Mouse (Mus musculus) hindbrain, embryonic 14.5 days (tissue): ENCODE results near the gene Plekhj1. TPM values are rescaled to one million over a fixed set of nuclear protein-coding genes. Genes with fewer than 3 reads are reported as not detected.
A peak's percentile ranks its signal among the peaks of the same experiment; 100 is the strongest.

ENCODE experiments used
- ATAC-seq: fragments of 200-750 bp; cut with Nextera tagmentation; 2 replicates; pipeline ENCODE4 v1.8.0; 2017; ENCODE audit warnings: moderate number of reproducible peaks, mild to moderate bottlenecking, moderate TSS enrichment, moderate library complexity; ENCODE audit not compliant: low FRiP score
- DNase-seq: peaks from one replicate; pipeline ENCODE4 v3.0.0-alpha.2; 2015; ENCODE audit warnings: low spot score
- H3K27ac ChIP-seq: fragments of 300-500 bp; sonication (generic); 2 replicates; pipeline ENCODE4 v1.5.1; 2014; ENCODE audit warnings: mild to moderate bottlenecking, moderate library complexity
- H3K27me3 ChIP-seq: fragments of 300-500 bp; sonication (generic); 2 replicates; pipeline ENCODE4 v1.6.1; 2014; ENCODE audit warnings: mild to moderate bottlenecking, low read length, mixed read lengths; ENCODE audit not compliant: control insufficient read depth, insufficient read depth
- H3K36me3 ChIP-seq: fragments of 300-500 bp; sonication (generic); replicated peaks from 2 replicates; pipeline ENCODE4 v1.6.1; 2014; ENCODE audit not compliant: control insufficient read depth, insufficient read depth
- H3K4me1 ChIP-seq: fragments of 300-500 bp; sonication (generic); replicated peaks from 2 replicates; pipeline ENCODE4 v1.6.1; 2014; ENCODE audit warnings: antibody characterized with exemption, low read length, mixed read lengths; ENCODE audit not compliant: control insufficient read depth, insufficient read depth
- H3K4me2 ChIP-seq: fragments of 300-500 bp; sonication (generic); replicated peaks from 2 replicates; pipeline ENCODE4 v1.6.1; 2014; ENCODE audit warnings: mild to moderate bottlenecking, moderate library complexity
- H3K4me3 ChIP-seq: fragments of 300-500 bp; sonication (generic); replicated peaks from 2 replicates; pipeline ENCODE4 v1.5.1; 2014; ENCODE audit warnings: mild to moderate bottlenecking, low read length
- H3K9ac ChIP-seq: fragments of 300-500 bp; sonication (generic); 2 replicates; pipeline ENCODE4 v1.6.1; 2014
- H3K9me3 ChIP-seq: fragments of 300-500 bp; sonication (generic); 2 replicates; pipeline ENCODE4 v1.6.1; 2016; ENCODE audit warnings: low read length; ENCODE audit not compliant: control insufficient read depth
- WGBS: fragments of 180-500 bp; shearing (Covaris S2); extraction: QIAGEN DNeasy Blood & Tissue Kit; methylation state at CpG from one replicate; pipeline ENCODE4 v1.1.7; 2014; 5-methylcytosine and 5-hydroxymethylcytosine counted together
- polyA plus RNA-seq: library from polyadenylated mRNA; unstranded; fragments of >200 nt; fragmentation: Nextera tagmentation; extraction: Ambion mirVana; gene quantifications from 2 replicates; pipeline ENCODE4 v1.2.1, GENCODE M21; 2014

Plekhj1 gene
- polyA plus RNA-seq, 1 experiment from 2014 or later = 123 TPM

DNA sequence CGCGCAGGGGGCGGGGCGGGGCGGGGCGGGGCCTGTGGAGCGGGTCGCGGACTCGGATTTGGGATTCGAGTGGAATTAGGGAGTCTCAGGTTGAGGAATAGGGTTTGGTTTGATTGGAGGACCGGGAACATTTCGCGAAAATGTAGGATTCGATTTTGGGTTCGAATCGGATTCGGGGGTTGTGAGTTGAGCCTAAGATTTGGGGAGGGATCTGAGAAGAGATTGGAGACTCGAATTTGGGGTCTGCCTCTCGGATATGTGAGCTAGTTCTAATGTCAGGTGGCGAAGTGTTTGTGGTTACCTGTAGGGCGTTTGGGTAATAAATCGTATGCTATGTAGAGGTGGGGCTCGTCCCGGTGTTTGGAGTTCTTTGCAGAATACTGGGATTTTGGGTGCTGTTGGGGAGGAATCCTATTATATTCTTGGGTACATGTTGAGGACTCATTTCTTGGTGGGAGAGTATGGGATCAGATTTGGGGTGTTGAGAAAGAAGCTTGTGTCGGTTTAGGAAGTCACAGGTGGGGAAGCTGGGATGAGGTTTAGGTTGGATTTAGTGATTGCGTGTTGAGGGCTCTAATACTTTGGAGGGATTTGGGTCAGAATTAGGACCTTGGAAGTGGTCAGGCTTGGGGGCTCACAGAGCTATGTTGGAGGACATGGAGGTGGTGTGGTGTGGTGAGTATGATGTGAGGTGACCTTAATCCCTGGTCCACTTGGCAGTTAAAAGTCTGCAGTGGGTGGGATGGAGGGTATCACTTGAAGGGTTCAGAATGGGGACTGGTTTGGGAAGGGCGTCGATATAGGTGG lies 28.8 kb upstream of the Plekhj1 start:
- Histone ChIP-seq H3K9me3 (no peaks in the 10 kb centered on the region), H3K27me3 (no peaks in the 10 kb centered on the region), H3K4me3 (peak overlapping the region; percentile 73), H3K27ac (peak overlapping the region; percentile 95), H3K4me1 (peaks cover 12% of the 10 kb centered on the region), H3K9ac (peak overlapping the region; percentile 96), H3K36me3 (peaks cover 25% of the 10 kb centered on the region), H3K4me2 (peak overlapping the region; percentile 91)
- ATAC-seq (no peak), DNase-seq (no peak)
- WGBS = 11% methylated on average over 25 of the region's 29 CpGs

DNA sequence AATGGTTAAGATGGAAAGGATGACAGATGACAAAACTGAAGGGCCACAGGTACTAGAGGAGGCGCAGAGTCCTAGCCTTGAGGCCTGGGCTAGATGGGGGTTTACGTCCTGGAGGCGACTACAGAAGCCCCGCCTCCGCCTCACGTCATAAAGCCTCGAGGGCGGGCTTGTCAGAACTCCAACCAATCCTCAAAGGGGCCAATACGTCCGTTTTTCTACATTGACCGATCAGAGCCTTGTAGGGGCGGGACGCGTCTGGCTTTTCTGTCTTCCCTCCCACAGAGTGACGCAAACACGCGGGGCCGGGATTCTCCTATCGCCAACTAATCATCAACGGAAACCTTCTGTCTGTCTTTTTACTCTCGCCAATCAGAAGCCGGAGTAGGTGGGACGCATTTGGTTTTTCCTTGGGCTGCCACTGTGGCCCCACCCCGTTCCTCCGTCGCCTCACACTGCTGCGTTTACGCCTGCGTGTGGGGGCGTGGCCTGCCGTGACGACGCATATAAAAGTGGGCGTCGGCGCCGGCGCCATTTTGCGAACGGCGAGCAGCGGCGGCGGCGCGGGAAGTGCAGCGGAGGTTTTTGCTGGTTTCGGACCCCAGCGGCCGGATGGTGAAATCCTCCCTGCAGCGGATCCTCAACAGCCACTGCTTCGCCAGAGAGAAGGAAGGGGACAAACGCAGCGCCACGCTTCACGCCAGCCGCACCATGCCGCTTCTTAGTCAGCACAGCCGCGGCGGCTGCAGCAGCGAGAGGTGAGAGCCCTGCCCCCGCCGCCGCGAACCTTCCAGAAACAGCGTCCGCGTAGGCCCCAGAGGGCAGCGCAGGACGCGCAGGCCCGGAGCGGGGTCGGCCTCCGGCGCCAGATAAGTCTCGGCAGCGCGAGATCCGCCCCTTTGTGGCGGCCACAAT lies 28.0 kb upstream of the Plekhj1 start, which contains the start of gene Oaz1:
Oaz1 (plus strand) TSS at position 506 of the 912 bp plus-strand sequence.
- H3K27ac ChIP-seq = peak within 1 kb of the TSS; percentile 95
- no peaks in the 10 kb centered on the region for H3K27me3 ChIP-seq
- under 1% methylated on average over 72 of the region's 82 CpGs for WGBS
- peak within 1 kb of the TSS; percentile 73 for H3K4me3 ChIP-seq
- peak within 1 kb of the TSS; percentile 91 for H3K4me2 ChIP-seq
- H3K36me3 ChIP-seq = peaks cover 20% of the 10 kb centered on the region
- DNase-seq (peak; percentile 99), ATAC-seq (peak; percentile 97)
- peak within 1 kb of the TSS; percentile 96 for H3K9ac ChIP-seq
- H3K9me3 ChIP-seq = no peaks in the 10 kb centered on the region
- H3K4me1 ChIP-seq = peaks cover 12% of the 10 kb centered on the region

DNA sequence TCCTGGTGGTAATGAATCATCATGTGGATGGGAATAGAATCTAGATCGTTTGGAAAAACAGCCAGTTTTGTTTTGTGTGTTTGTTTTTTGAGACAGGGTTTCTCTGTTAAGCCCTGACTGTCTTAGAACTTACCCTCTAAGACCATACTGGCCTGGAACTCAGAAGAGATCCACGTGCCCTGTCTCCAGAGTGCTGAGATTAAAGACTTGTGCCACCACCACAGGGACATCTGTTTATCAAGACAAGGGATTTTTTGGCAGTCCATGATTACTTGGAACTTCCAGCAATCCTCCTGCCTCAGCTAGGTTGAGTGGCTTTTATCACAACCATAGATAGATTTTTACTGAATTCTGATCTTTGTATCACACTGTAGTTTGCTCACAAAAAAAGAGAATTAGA lies 26.4 kb upstream of the Plekhj1 start:
- Histone ChIP-seq H3K9me3 (no peaks in the 10 kb centered on the region), H3K9ac (no peak overlapping the region), H3K4me1 (peaks cover 12% of the 10 kb centered on the region), H3K27ac (no peak overlapping the region), H3K36me3 (peaks cover 9% of the 10 kb centered on the region), H3K4me3 (no peak overlapping the region), H3K4me2 (no peak overlapping the region), H3K27me3 (no peaks in the 10 kb centered on the region)
- DNase-seq (no peak), ATAC-seq (no peak)
- WGBS = 78% methylated on average over 2 of the region's 2 CpGs

DNA sequence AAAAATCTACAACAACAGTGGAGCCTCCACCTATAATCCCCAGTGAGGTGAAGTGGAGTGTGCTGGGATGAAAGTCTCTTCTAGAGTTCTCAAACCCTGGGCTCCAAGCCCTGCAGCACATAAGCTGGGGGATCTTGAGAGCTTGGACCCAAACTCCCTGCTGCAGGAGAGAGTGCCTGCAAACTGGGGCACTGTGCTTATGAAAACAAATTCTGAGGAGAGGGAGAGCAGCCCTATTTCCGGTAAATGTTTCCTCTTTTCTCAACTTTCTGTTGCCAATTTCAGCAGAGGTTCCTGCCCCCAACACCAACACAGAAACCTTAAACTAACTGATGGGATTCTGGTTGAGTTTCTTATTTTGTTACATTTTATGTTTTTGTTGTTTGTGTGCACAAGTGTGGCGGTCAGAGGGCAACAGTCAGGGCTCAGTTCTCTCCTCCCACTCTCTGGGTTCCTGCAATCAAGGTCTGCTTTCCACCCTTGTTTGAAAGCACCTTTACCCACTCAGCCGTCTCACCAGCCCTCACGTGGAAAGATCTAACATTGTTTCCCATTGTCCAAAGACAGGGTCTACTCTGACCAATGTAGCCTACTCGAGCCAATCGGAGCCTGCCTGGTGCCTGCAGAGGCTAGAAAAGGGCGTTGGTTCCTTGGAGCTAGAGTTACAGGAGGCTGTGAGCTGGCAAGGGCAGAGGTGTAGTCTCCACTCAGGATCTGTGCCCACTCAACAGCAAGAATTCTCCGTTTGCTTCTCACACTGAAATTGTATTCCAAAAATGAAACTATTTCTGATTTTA lies 25.6 kb upstream of the Plekhj1 start:
- no peak for DNase-seq
- WGBS = 70% methylated on average over 8 of the region's 8 CpGs
- no peak for ATAC-seq

DNA sequence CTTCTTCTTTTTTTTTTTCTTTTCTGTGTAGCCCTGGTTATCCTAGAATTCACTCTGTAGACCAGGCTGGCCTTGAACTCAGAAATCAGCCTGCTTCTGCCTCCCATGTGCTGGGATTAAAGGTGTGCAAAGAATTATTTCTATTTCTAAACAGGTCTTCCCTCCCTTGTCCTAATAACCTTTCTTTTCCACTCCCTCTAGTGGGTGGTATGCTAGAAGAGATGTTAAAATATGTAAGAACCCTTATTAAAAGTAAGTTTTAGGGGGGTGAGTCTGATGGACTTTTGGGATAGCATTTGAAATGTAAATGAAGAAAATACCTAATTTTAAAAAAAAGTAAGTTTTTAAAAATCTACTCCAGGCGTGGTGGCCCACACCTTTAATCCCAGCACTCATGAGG lies 24.9 kb upstream of the Plekhj1 start:
- Histone ChIP-seq H3K27ac (no peak overlapping the region), H3K4me3 (no peak overlapping the region), H3K27me3 (no peaks in the 10 kb centered on the region), H3K9me3 (no peaks in the 10 kb centered on the region), H3K9ac (no peak overlapping the region), H3K36me3 (no peaks in the 10 kb centered on the region), H3K4me2 (no peak overlapping the region), H3K4me1 (peaks cover 9% of the 10 kb centered on the region)
- ATAC-seq (no peak), DNase-seq (no peak)
- WGBS = 93% methylated on average over 1 of the region's 1 CpGs

More for the DNA sequence above, 25.6 kb upstream of the Plekhj1 start:
- Histone ChIP-seq H3K36me3 (peaks cover under 1% of the 10 kb centered on the region), H3K27me3 (no peaks in the 10 kb centered on the region), H3K27ac (no peak overlapping the region), H3K4me1 (peaks cover 12% of the 10 kb centered on the region), H3K4me2 (no peak overlapping the region), H3K9ac (no peak overlapping the region), H3K4me3 (no peak overlapping the region), H3K9me3 (no peaks in the 10 kb centered on the region)

DNA sequence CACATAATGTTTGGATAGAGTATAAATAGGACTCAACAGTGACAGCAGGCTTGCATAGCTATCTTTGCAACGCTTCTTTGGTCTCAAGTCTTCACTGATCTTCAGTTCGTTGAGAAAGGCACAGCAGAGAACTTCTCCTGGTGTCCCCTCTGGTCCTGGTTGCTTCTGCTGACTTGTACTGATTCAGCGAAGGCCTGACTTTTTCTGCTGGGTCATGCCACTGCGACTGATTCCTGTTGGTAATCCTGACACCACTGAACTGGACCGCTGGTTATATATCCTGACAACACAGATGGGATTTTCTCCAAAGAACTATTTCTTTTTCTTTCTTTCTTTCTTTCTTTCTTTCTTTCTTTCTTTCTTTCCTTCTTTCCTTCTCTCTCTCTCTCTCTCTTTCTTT lies 24.1 kb upstream of the Plekhj1 start:
- no peaks in the 10 kb centered on the region for H3K27me3 ChIP-seq
- WGBS = 90% methylated on average over 5 of the region's 5 CpGs
- ATAC-seq = no peak

DNA sequence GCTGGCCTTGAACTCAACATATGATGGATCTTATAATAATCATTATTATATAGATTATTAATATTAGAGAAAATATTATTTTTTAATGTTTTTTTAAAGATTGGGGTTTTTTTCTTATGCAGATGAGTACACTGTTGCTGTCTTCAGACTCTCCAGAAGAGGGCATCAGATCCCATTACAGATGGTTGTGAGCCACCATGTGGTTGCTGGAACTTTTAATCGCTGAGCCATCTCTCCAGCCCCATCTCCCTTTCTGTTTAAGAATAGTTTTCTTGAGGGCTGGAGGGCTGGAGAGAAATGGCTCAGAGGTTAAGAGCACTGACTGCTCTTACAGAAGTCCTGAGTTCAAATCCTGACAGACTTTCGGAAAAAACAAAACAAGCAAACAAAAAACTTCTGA lies 23.6 kb upstream of the Plekhj1 start:
- Histone ChIP-seq H3K27me3 (no peaks in the 10 kb centered on the region), H3K4me3 (no peak overlapping the region), H3K4me2 (no peak overlapping the region), H3K27ac (no peak overlapping the region), H3K9me3 (no peaks in the 10 kb centered on the region), H3K4me1 (no peaks in the 10 kb centered on the region), H3K36me3 (no peaks in the 10 kb centered on the region), H3K9ac (no peak overlapping the region)
- 44% methylated on average over 2 of the region's 2 CpGs for WGBS
- ATAC-seq (no peak), DNase-seq (no peak)

More for the DNA sequence above, 24.1 kb upstream of the Plekhj1 start:
- Histone ChIP-seq H3K9me3 (no peaks in the 10 kb centered on the region), H3K4me1 (peaks cover 1% of the 10 kb centered on the region), H3K36me3 (no peaks in the 10 kb centered on the region), H3K27ac (no peak overlapping the region), H3K9ac (no peak overlapping the region), H3K4me2 (no peak overlapping the region), H3K4me3 (no peak overlapping the region)
- no peak for DNase-seq

DNA sequence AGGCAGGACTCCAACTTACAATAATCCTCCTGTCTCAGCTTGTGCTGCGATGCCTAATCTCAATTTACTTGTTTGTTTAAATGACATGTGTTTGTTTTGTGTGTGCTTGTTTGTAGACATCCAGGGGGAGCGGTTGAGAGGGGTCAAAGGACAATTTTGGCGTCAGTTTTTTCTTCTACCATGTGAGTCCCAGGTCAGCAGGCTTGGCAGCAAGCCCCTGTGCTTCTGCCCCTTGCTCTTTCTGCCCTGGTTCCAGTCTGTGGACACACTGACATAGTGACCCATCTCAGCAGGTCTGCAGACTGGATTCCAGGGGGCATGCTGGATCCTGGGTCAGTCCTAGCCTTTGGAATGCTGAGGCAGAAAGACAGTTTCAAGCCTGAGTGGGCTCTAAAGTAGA lies 21.0 kb upstream of the Plekhj1 start:
- H3K4me1 ChIP-seq = no peaks in the 10 kb centered on the region
- H3K36me3 ChIP-seq = no peaks in the 10 kb centered on the region
- 66% methylated on average over 3 of the region's 3 CpGs for WGBS
- DNase-seq (no peak), ATAC-seq (no peak)
- no peak overlapping the region for H3K27ac ChIP-seq
- no peaks in the 10 kb centered on the region for H3K9me3 ChIP-seq
- no peaks in the 10 kb centered on the region for H3K27me3 ChIP-seq
- H3K4me2 ChIP-seq = no peak overlapping the region
- no peak overlapping the region for H3K9ac ChIP-seq
- H3K4me3 ChIP-seq = no peak overlapping the region
